Mouse (Mus musculus) intestine, embryonic 15.5 days (tissue): Measurements from ENCODE around the gene Pnma1. TPM values are rescaled to one million over a fixed set of nuclear protein-coding genes. Genes with fewer than 3 reads are reported as not detected.
"Not testable (repeated sequence)": the region's sequence is repeated elsewhere in the genome, so short reads cannot be mapped to it uniquely, and the experiment has no call there.

ENCODE experiments used
- ATAC-seq: fragments of 200-750 bp; cut with Nextera tagmentation; 2 replicates; pipeline ENCODE4 v1.8.0; 2017; ENCODE audit warnings: moderate TSS enrichment, moderate library complexity
- H3K27ac ChIP-seq: fragments of 300-500 bp; sonication (generic); 2 replicates; pipeline ENCODE4 v1.5.1; 2015; ENCODE audit warnings: mild to moderate bottlenecking, inconsistent platforms
- H3K27me3 ChIP-seq: fragments of 300-500 bp; sonication (generic); replicated peaks from 2 replicates; pipeline ENCODE4 v1.6.1; 2015; ENCODE audit warnings: inconsistent platforms
- H3K36me3 ChIP-seq: fragments of 300-500 bp; sonication (generic); 2 replicates; pipeline ENCODE4 v1.6.1; 2015; ENCODE audit warnings: inconsistent platforms
- H3K4me1 ChIP-seq: fragments of 300-500 bp; sonication (generic); replicated peaks from 2 replicates; pipeline ENCODE4 v1.6.1; 2015; ENCODE audit warnings: inconsistent platforms
- H3K4me2 ChIP-seq: fragments of 300-500 bp; sonication (generic); replicated peaks from 2 replicates; pipeline ENCODE4 v1.6.1; 2015; ENCODE audit warnings: mild to moderate bottlenecking, inconsistent platforms
- H3K4me3 ChIP-seq: fragments of 300-500 bp; sonication (generic); replicated peaks from 2 replicates; pipeline ENCODE4 v1.5.1; 2015; ENCODE audit warnings: inconsistent platforms
- H3K9ac ChIP-seq: fragments of 300-500 bp; sonication (generic); 2 replicates; pipeline ENCODE4 v1.6.1; 2015; ENCODE audit warnings: inconsistent platforms
- H3K9me3 ChIP-seq: fragments of 300-500 bp; sonication (generic); 2 replicates; pipeline ENCODE4 v1.6.1; 2016; ENCODE audit warnings: inconsistent platforms
- WGBS: fragments of 180-500 bp; shearing (Covaris S2); methylation state at CpG from one replicate; pipeline ENCODE4 v1.1.7; 2015; 5-methylcytosine and 5-hydroxymethylcytosine counted together
- polyA plus RNA-seq: library from polyadenylated mRNA; unstranded; fragments of >200 nt; fragmentation: Nextera tagmentation; extraction: Ambion mirVana; gene quantifications from 2 replicates; pipeline ENCODE4 v1.2.1, GENCODE M21; 2015

Gene Pnma1
- polyA plus RNA-seq, 1 experiment from 2014 or later: 0.63 TPM

GRCm38 (mm10) chr12:84114153-84114994, 33.9 kb downstream of the Pnma1 start, which contains the start of gene Dnal1:
Dnal1 (plus strand) TSS chr12:84114366.
- peak within 1 kb of the TSS; percentile 85 for H3K4me3 ChIP-seq
- H3K9ac ChIP-seq: peak within 1 kb of the TSS; percentile 66
- 3% methylated on average over 32 of the region's 35 CpGs for WGBS
- no peaks in the 10 kb centered on the region for H3K27me3 ChIP-seq
- H3K27ac ChIP-seq: peak within 1 kb of the TSS; percentile 23
- peaks cover 8% of the 10 kb centered on the region; the same call in 1 of the 2 replicates for H3K4me1 ChIP-seq
- no peaks in the 10 kb centered on the region for H3K9me3 ChIP-seq
- peak within 1 kb of the TSS; percentile 69 for H3K4me2 ChIP-seq
- peak; percentile 98 for ATAC-seq
- H3K36me3 ChIP-seq: no peaks in the 10 kb centered on the region

GRCm38 (mm10) chr12:84113676-84114075, 34.6 kb downstream of the Pnma1 start:
- no peak overlapping the region for H3K27ac ChIP-seq
- H3K36me3 ChIP-seq: no peaks in the 10 kb centered on the region
- no peak overlapping the region for H3K9ac ChIP-seq
- peaks cover 8% of the 10 kb centered on the region; the same call in 1 of the 2 replicates for H3K4me1 ChIP-seq
- ATAC-seq: 0 out of 2 replicates have a peak, but pooled peaks have one; percentile 12
- H3K9me3 ChIP-seq: no peaks in the 10 kb centered on the region
- WGBS: 44% methylated on average over 6 of the region's 6 CpGs
- no peaks in the 10 kb centered on the region for H3K27me3 ChIP-seq
- H3K4me2 ChIP-seq: peak overlapping the region; percentile 69
- H3K4me3 ChIP-seq: peak overlapping the region; percentile 85

GRCm38 (mm10) chr12:84110814-84111213, 37.5 kb downstream of the Pnma1 start:
- H3K27me3 ChIP-seq: no peaks in the 10 kb centered on the region
- H3K4me1 ChIP-seq: peaks cover 8% of the 10 kb centered on the region; the same call in 1 of the 2 replicates
- no peak overlapping the region for H3K4me3 ChIP-seq
- H3K4me2 ChIP-seq: no peak overlapping the region
- ATAC-seq: no peak
- H3K36me3 ChIP-seq: no peaks in the 10 kb centered on the region
- H3K27ac ChIP-seq: no peak overlapping the region
- 88% methylated on average over 4 of the region's 4 CpGs for WGBS
- H3K9me3 ChIP-seq: no peaks in the 10 kb centered on the region
- no peak overlapping the region for H3K9ac ChIP-seq

DNA sequence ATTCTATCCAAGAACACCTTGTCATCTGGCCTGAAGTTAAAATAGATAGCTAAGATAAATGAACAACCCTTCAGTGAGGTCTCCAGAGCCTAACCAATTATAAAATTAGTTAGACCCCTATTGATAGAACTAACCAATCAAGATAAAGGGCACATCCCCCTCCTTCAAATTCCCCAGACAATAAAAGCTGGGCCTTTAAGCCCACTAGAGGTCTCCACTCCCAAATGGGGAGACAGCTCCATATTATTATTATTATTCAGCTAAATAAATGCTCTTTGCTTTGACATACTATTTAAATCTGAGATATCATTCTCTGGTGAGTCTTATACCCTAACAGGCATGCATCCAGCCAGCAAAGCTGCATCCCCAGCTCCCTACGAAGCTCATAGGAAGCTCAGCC, 38.4 kb downstream of the Pnma1 start:
- H3K4me3 ChIP-seq: no peak overlapping the region
- no peak overlapping the region for H3K4me2 ChIP-seq
- no peak for ATAC-seq
- H3K9me3 ChIP-seq: no peaks in the 10 kb centered on the region
- H3K9ac ChIP-seq: no peak overlapping the region
- H3K4me1 ChIP-seq: peaks cover 3% of the 10 kb centered on the region; the same call in 1 of the 2 replicates
- no peaks in the 10 kb centered on the region for H3K27me3 ChIP-seq
- WGBS: 83% methylated on average over 1 of the region's 1 CpGs
- no peaks in the 10 kb centered on the region for H3K36me3 ChIP-seq
- H3K27ac ChIP-seq: no peak overlapping the region

GRCm38 (mm10) chr12:84107692-84108091, 40.6 kb downstream of the Pnma1 start:
- no peak overlapping the region for H3K9ac ChIP-seq
- H3K27ac ChIP-seq: no peak overlapping the region
- H3K4me1 ChIP-seq: no peaks in the 10 kb centered on the region
- H3K36me3 ChIP-seq: no peaks in the 10 kb centered on the region
- no peak overlapping the region for H3K4me2 ChIP-seq
- H3K27me3 ChIP-seq: no peaks in the 10 kb centered on the region
- 67% methylated on average over 1 of the region's 1 CpGs for WGBS
- no peaks in the 10 kb centered on the region for H3K9me3 ChIP-seq
- ATAC-seq: no peak
- no peak overlapping the region for H3K4me3 ChIP-seq

- Histone ChIP-seq H3K9me3 (no peaks in the 10 kb centered on the region), H3K27me3 (no peaks in the 10 kb centered on the region), H3K4me3 (no peak overlapping the region), H3K36me3 (no peaks in the 10 kb centered on the region), H3K9ac (no peak overlapping the region), H3K4me1 (no peaks in the 10 kb centered on the region), H3K27ac (no peak overlapping the region), H3K4me2 (no peak overlapping the region)
- 69% methylated on average over 3 of the region's 3 CpGs for WGBS
- no peak for ATAC-seq
Observed at GRCm38 (mm10) chr12:84107012-84107411, 41.3 kb downstream of the Pnma1 start.

DNA sequence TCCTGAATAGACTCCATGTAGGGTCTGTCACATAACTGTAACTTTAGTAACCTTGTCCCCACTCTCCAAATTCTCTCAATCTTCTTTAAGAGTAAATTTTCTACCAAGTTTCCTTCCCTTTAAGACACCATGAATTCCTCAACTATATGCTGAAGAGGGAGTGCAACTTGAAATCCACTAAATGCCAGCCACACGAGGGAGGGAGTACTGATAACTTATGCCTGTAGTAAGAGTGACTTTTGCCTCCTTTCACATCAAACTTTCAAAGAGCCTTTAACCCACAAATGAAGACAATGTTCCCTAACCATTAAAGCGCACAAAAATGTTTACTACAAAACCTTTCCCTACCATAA, 46.8 kb downstream of the Pnma1 start:
- H3K9ac ChIP-seq: no peak overlapping the region
- ATAC-seq: no peak

DNA sequence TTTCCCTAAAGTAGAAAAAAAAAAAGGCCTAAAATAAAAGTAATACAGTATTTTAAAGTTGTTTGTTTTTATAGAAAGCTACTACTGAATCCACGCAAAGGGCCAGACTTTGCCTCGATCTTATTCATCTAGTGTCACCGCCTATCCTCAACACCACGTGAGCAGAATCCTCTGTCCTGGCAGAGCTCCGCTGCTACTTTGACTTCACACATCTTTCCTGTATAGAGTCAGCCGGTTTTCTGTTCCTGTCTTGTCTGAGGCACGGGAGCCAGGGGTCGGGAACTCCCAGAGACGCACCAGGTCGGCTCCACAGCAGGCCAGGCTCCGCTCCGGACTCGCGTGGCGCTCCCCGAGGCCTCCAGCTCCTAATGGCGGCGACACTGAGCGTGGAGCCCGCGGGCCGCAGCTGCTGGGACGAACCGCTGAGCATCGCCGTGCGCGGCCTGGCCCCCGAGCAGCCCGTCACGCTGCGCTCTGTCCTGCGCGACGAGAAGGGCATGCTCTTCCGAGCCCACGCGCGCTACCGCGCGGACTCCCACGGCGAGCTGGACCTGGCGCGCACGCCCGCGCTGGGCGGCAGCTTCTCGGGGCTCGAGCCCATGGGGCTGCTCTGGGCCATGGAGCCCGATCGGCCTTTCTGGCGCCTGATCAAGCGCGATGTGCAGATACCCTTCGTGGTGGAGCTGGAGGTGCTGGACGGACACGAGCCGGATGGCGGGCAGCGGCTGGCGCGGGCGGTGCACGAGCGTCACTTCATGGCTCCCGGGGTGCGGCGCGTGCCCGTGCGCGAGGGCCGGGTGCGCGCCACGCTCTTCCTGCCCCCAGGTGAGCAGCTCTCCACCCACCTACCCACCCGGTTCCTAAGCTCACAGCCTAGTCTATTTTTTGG, 47.4 kb downstream of the Pnma1 start, which contains the start of gene Acot6:
Gene Acot6, plus strand, starts transcription at position 51 of the 889 bp plus-strand sequence.
- H3K36me3 ChIP-seq, H3K27me3 ChIP-seq, H3K9me3 ChIP-seq, H3K4me1 ChIP-seq: not testable (repeated sequence)
- Histone ChIP-seq H3K9ac (peak within 1 kb of the TSS; percentile 66), H3K4me3 (peak within 1 kb of the TSS; percentile 59), H3K4me2 (peak within 1 kb of the TSS; percentile 88), H3K27ac (peak within 1 kb of the TSS; percentile 60; the same call in 1 of the 2 replicates)
- under 1% methylated on average over 79 of the region's 80 CpGs for WGBS
- ATAC-seq: peak; percentile 84

More for the DNA sequence above, 46.8 kb downstream of the Pnma1 start:
- H3K9me3 ChIP-seq: no peaks in the 10 kb centered on the region
- peak overlapping the region; percentile 88 for H3K4me2 ChIP-seq
- no peak overlapping the region for H3K27ac ChIP-seq
- H3K4me3 ChIP-seq: peak overlapping the region; percentile 59
- no peaks in the 10 kb centered on the region for H3K36me3 ChIP-seq
- 55% methylated on average over 2 of the region's 2 CpGs for WGBS
- no peaks in the 10 kb centered on the region for H3K27me3 ChIP-seq
- no peaks in the 10 kb centered on the region for H3K4me1 ChIP-seq

- H3K36me3 ChIP-seq: no peaks in the 10 kb centered on the region
- H3K27me3 ChIP-seq: no peaks in the 10 kb centered on the region
- ATAC-seq: no peak
- H3K9ac ChIP-seq: no peak overlapping the region
- H3K4me3 ChIP-seq: no peak overlapping the region; the same call in 1 of the 2 replicates
- 62% methylated on average over 1 of the region's 1 CpGs for WGBS
- peak overlapping the region; percentile 88 for H3K4me2 ChIP-seq
- no peaks in the 10 kb centered on the region for H3K4me1 ChIP-seq
- H3K9me3 ChIP-seq: no peaks in the 10 kb centered on the region
- no peak overlapping the region for H3K27ac ChIP-seq
Observed at GRCm38 (mm10) chr12:84100071-84100470, 48.2 kb downstream of the Pnma1 start.

DNA sequence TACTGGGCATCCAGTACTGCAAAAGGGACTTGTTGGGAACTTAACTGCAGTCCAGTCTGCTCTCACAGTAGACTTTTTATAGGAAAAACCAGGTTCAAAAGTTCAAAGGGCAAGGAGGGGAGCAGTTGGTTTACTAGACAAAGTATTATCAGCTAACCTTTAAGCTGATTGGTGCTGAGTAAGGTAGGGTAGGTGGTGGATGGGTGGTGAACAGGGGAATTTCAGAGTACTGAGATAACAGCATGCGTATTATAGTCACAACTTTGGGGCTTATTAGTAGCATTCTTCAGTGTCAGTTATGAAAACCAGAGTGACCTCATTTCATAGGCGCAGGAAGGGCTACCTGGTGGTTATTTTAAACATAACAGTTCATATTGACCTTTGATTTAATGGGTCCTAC, 48.7 kb downstream of the Pnma1 start:
- ATAC-seq: peak; percentile 71; the same call in 1 of the 2 replicates
- Histone ChIP-seq H3K4me2 (no peak overlapping the region), H3K9ac (no peak overlapping the region), H3K27me3 (no peaks in the 10 kb centered on the region), H3K4me3 (no peak overlapping the region), H3K4me1 (no peaks in the 10 kb centered on the region), H3K9me3 (no peaks in the 10 kb centered on the region), H3K27ac (no peak overlapping the region), H3K36me3 (no peaks in the 10 kb centered on the region)
- WGBS: 86% methylated on average over 2 of the region's 2 CpGs
